Mouse (Mus musculus) T-helper 2 cell (primary cell): ENCODE results near the gene Gpr156.
"Not testable (repeated sequence)": the region's sequence is repeated elsewhere in the genome, so short reads cannot be mapped to it uniquely, and the experiment has no call there.

Experiments used
- in situ Hi-C: fragments of 300-600 bp; cut with MboI, MseI; formaldehyde crosslinking; loops from one replicate; pipeline ENCODE4 v1.15.1; 2025; ENCODE audit warnings: high pct_unique_total_duplicates

Gene Gpr156

DNA sequence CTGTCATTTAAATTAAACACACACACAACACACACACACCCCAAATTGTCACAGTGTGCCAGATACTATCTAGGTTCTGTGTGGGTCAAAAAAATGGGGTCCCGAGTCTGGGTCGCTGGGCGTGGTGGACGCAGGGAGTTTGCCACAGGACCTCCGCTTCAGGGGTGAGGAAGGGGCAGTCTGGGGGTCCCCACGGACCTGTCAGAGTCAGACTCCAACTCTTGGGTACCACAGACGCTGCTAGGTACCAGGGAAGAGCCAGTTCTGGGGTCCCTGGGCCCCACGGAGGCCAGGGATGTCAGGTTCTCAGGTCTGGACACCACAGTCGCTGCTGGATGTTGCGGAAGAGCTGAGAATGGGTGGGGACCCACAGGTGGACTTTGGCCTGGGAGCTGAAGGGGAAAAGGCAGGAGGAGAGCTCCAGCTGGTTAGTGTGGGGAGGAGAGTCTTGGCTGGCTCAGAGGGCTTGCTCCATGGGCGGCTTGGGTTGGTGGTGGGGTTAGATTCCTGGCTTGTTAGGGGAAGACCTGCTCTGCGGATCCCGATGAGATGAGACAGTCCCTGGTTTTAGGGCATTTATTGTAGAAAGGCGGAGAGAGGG lies 39.9 kb downstream of the Gpr156 start:
- in situ Hi-C loops, result no loop called here

DNA sequence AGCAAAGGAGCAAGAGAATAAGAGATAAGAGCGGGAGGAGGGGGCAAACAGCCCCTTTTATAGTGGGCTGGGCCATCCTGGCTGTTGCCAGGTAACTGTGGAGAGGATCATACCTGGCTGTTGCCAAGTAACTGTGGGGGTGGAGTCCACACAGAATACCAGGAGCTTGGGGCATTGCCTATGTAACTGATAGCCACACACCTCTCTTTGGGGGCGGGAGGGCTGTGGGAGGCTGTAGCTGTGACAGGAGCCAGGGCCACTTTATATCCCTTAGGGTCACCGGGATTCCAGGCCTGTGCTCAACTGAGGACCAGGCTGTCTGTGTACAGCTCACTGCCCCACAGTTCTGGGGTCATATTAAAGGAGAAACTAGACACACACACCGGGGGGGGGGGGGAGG lies 40.5 kb downstream of the Gpr156 start:
- in situ Hi-C loops, result no loop called here

DNA sequence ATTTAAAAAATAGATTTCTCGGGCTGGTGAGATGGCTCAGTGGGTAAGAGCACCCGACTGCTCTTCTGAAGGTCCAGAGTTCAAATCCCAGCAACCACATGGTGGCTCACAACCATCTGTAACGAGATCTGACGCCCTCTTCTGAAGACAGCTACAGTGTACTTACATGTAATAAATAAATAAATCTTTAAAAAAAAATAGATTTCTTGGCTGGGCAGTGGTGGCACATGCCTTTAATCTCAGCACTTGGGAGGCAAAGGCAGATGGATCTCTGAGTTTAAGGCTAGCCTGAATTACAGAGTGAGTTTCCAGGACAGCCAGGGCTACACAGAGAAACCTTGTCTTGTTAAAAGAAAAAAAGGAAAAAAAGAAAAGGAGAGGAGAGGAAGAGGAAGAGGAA lies 46.4 kb downstream of the Gpr156 start:
- in situ Hi-C loops, result not testable (repeated sequence)

DNA sequence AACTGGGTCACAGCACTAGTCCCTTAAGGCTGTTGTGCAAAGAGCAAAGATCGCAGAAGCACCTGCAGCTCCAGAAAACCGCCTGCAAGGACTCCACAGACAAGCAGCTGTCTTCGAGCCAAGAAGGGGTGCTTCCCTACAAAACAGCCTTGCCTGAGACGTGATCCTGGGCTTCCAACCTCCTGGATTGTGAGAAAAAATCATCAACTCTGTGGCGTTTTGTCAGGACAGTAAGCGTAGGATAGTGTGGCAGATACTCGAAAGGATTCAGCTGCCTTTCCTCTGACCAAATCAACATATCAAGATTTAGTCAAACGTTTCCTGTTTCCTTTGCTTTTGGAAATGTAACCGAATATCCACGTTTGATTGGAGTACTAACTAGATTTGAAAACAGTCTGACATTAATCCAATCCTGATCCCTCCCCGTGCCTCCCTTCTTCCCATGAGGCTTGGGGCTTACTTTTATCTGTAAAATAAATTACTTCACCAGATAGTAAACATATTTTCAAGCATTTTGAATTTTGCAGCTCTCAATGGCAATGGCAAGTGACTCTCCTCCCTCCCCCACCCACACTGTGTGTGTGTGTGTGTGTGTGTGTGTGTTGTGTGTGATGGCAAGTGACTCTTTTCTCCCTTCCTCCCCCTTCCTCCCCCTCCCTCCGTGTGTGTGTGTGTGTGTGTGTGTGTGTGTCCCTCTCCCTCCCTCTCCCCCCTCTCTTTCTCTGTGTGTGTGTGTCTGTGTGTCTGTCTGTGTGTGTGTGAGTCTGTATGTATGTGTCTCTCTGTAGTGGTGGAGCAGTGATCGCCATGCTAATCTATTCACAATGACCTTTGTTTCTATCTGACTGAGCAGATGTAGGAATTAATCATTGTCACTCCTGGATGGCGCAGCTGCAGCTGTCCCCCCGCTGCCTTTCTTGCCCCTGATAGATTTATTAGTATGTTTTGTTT lies 47.3 kb downstream of the Gpr156 start:
- in situ Hi-C loops, result no loop called here

DNA sequence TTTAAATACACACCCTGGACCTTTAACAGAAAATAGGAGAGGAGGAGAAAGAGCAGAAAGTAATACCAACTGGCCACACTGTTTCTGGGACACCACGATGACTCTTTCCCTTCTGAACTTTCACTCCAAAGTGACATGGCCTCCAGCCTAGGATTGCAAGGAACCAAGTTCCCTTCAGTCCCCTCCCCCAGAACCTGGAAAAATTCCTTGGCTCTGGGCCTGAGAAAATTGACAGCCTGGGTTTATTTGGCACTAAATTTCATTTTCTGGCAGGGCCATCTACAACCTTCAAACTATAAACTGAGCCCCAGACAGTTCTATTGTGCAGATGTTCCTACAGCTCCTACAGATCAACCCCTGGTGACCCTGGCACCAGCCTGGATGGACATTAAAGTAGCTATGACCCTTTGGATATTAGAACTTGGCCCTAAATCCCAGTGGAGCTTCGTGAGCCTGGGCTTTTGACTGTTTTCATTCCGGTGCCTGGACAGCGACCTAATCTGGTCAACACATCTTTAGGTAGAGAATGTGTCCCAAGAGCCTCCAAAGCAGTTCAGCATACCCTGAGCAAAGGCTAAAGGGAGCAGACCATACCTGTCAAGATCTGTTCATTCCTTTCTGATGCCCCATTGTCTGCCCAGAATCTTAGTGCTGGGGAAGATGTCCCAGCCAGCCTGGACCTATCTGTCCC lies 48.2 kb downstream of the Gpr156 start:
- in situ Hi-C loops, result no loop called here

DNA sequence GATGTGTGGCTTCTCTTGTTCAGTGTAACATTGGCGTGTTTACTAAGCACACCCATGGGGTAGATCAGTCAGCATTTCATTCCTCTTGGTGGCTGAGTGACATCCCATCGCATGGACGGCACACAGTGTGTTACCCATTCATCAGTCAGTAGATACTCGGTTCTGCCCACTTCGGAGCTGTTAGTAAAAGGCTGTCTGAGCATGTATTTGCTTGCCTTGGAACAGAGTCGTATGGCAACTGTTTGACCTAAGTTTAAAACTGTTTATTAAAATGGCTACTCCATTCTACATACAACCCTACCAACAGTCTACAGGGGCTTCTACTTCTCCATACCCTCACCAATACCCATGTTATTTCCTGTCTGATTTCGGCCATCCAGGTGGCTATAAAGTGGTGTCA lies 50.6 kb downstream of the Gpr156 start:
- in situ Hi-C loops, result no loop called here

DNA sequence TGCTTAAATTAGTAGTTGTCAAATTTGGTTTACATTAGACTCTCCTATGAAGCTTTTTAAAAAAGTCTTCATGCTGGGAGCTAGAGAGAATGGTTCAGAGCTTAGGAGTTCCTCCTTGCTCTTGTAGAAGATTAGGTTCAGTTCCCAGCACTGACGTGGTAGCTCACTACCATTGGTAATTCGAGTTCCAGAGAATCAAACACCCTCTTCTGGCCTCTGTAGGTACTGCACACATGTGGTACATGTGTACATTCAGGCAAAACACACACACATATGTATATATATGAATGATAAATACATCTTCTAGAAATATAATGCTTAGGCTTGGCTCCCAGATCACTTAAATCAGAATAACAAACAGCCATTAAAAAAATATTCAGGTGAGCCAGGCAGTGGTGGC lies 51.1 kb downstream of the Gpr156 start:
- in situ Hi-C loops, result no loop called here

DNA sequence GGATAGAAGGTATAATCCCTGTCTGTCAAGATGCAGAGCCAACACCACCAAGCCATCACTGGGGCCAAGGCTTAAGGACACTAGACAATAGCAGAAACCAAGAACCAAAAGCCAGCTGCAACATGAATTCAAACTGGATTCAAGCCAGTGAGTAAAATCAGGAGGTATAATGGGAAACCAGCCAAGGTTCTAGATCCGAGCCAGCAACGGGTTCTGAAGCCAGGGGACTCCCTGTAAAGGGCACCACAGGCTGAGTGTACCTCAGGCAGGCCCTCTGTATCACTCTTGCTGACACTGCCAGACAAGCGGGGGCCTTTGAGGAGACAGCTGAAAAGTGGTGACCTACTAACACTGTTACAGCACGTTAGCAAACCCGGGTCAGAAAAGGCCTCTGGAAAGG lies 55.2 kb downstream of the Gpr156 start:
- in situ Hi-C loops, result no loop called here

DNA sequence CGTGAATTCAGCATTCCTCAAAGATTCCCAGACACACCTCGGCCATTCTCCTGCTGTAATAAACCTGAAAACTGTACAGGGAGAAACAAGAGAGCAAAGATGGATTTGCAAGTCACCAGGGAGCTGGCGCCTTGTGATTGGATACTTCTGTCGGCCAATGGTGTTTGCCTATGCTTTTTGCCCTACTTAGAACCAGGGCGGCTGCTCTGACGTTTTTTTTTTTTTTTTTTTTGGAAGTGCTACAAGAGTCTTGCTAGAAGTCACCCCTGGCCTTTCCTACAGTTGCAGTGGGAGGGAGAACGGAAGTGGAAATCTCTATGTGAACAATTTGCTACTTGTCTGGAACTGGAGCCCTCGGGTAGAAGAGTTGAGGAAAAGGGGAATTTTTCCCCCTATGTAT lies 56.1 kb downstream of the Gpr156 start:
- in situ Hi-C loops, result no loop called here

DNA sequence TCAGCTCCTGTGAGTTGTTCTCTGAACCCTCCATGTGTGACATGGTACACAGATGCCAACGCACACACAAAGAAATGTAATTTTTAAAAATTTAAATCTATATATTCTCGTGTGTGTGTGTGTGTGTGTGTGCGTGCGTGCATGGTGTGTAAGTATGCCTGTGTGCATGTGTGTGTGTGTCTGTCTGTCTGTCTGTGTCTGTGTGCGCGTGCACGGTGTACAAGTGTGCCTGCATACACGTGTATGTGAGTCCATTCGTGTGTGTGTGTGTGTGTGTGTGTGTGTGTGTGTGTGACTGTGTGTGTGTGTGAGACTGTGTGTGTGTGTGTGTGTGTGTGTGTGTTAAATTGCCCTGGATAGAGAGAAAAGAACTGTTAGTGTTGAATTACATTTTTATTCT lies 56.9 kb downstream of the Gpr156 start:
- in situ Hi-C loops, result not testable (repeated sequence)

DNA sequence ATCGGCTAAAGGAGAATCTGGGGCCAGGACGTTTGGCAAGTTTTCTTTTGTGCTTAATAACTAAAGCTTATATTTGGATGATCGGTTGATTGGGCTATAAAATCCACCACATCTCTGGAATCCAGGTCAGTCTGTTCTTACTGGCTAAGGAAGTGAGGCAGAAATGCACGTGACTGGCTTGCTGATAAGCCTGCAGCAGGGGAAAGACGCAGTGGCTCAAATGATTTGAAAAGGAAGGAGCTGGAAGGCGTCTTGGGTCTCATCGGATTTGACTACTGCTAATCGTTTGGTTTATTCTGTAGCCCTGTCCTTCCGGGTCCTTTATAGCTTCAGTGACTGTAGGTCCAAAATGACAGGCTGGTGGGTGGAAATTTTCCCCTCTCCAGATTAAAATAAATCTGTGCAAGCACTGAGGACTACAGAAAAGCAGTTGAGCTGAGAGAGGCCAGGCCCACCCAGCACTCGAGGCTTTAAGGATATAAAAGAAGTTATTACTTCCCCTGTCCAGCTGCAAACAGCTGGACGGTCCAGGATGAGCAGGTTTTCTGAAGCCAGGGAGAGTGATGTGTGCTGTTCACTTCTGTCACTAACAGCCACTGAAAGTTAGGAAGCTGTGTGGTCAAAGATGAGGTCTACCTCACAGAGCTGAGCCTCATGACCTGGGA lies 57.7 kb downstream of the Gpr156 start:
- in situ Hi-C loops, result no loop called here

DNA sequence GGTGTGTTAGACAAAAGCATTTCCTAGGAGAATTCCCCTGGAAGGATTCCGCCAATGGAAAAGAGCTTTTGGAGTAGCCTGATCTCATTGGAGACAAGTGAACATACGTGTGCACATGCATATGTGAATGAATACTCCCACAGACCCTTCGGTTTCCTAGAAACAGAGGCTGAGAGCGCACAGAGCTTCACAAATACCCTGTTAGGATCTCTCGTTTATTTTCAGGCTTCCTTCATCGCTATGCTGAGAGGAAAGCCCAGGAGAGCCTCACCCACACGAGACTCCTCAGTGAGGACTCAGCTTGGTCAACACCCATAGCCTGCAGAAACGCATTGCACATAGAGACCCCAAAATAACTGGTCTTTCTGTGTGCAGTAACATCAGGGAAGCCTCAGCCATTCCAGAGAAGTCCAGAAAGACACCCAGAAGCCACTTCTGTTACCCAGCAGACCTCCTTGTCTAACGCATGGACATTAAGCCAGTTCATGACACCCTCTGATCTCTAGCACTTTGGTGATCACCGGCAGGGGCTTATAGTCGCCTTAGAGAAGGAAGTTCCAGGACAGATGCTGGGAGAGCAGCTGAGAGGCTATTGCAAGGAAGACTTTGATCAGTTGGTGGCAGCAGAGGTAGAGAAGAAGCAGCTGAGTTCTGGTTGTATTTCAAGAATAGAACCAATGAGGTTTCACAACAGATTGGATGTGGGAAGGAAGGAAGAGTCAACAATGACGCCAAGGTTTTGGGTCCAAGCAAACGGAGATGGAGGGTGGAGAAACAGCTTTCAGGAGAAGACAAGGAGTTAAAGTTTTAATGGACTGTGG lies 58.4 kb downstream of the Gpr156 start:
- in situ Hi-C loops, result no loop called here

DNA sequence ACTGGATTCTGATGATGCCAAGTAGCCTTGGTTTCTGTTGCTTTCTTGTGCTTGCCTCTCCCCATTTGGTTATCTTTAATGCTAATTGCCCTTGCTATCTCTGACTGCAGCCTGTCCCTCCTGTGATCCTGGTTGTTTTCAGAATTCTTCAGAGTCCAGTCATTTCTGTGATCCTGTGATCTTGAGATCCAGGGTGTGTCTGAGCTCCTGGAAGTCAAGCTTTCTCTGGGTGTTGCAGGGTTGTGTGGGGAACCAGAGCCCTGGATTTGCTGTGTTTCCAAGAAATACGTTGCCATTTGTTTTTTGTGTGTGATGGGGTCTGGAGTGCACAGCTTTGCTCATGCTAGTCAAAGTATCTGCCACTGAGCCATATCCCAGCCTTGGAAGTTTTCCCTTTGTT lies 65.6 kb downstream of the Gpr156 start:
- in situ Hi-C loops, result no loop called here

DNA sequence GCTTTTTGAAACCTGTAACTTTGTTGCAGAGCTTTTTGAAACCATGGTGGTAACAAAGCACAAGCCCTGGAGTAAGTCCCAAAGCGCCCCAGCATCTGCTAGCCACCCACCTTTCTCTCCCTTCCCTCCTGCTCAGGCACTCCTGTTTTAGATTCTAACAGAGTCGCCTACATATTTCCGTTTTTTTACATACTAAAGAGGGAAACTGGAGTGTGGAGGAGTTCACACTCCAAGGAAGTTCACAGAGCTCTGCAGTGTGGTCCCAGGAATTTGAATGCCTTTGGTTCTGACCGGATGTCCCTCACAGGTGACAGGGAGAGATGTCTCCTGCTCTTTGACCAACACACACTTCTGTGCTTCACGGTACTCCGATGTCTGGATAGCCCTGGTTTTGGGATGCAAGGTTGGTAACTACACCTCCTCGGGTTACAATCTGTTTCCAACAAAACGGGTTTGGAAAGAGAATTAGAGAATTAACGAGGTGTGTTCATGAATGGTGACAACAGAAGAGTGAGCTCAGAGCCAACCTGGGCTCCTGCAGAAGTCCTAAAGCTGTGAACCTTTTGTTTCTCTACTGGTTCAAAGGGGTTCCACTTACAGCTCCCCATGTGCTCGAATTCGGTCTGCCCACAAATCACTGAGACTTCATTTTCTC lies 72.0 kb downstream of the Gpr156 start:
- in situ Hi-C loops, result no loop called here

DNA sequence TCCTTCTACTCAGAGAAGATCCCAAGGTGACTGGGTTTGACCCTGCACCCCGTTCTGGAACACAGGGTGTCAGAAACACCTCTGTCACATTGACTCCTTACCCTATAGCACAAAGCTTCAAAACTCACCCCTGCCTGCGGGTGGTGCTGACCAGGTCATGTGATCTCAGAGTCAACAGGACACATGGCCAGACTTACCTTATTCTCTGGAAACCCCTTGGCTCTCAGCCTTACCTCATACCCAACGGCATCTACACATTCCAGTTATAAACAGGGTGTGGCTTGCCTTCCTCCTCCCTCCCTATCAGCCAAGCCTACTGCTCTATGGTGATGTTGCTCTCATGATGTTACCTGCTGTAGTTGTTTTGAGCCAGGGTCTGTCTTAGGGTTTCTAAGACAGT lies 73.5 kb downstream of the Gpr156 start:
- in situ Hi-C loops, result no loop called here

DNA sequence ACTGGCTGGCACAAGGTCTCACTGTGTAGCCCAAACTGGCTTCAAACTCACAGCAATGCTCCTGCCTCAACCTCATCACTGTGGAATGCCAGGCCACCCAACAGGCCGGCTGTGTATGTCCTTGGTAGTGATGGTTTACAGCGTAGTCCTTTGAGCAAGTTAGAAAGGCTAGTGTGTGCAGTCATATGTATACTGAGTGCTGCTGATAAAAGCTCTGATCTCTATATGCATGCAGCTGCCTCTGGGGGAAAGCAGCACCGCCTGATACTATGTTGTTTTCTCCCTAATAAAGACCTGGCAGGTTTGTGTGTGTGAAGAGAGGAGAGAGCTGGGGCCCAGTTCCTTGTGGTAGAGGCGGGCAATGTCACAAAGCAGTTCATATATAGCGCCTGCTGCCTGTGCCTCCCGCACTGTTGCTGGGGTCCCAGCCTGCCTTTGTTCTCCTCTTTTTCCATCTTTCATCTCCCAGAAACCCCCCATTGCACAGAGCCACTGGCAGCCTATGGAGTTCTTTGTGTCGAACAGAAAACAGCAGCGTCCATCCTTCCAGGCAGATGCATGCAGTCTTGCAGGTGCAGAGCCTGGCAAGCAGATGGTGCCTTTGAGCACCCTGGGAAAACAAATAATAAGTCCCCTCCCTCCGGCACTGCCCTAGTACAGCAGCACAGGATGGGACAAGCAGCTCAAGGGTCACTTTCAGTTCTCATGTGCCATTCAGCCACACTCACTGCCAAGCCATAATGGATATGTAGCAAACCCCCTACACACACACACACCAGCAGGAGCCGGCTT lies 74.5 kb downstream of the Gpr156 start:
- in situ Hi-C loops, result no loop called here

DNA sequence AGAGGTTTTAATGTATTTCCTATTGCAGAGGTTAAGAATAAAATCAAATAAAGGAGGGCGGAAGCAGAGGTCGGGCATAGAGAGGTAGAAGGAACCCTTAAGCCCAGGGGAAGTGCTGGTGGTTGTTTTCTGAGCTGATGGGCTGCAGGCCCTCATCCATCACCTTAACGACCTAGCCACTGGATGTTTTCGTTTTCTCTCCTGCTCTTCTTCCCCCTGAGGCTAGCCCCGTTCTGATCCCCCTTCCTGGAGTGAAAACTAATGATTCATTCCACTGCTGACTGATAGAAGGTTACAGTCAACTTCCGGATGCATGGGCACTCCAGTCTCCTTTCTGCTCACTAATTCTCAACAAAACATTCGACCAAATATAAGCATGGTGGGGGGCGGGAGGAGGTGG lies 76.5 kb downstream of the Gpr156 start:
- in situ Hi-C loops, result no loop called here

DNA sequence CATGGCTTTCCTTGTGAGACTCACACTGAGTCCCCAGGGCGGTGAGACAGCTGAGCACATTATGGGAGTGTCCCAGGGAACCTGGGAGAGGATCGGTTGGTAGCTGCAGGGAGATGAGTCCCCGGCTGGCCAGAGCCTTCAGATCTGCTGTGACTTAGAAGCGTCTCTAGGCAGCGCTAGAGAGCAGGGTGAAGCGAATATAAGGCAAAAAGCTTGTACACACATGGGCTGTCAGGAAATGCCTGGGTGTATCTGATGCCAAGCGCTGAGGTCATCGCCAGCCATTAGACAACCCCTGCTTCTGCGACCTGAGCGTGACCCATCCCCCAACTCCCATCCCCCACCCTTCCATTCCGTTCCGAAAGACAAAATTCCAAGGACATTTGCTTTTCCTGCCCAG lies 78.4 kb downstream of the Gpr156 start:
- in situ Hi-C loops, result loop anchor here (5.0 kb wide), 1 partner anchor 203 kb away; no protein-coding TSS in a partner anchor

DNA sequence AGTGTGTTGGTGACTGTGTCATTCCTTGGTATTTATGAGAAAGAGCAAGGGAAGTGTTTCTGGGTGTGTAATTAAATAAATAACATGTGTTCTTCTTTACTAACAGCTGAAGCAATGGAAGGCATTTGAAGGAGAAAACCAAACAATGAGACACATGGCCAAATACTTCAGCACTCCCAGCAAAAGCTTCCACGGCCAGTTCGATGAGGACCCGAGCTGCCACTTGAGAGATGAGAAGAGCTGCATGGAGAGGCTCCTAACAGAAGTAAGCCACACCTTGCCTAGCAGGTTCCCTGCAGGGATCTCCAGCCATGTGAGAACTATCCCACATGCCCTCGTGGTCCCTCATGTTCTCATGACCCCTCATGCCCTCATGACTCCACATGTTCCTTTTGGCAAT lies 81.5 kb downstream of the Gpr156 start:
- in situ Hi-C loops, result loop anchor here (5.0 kb wide), 1 partner anchor 200 kb away; no protein-coding TSS in a partner anchor

DNA sequence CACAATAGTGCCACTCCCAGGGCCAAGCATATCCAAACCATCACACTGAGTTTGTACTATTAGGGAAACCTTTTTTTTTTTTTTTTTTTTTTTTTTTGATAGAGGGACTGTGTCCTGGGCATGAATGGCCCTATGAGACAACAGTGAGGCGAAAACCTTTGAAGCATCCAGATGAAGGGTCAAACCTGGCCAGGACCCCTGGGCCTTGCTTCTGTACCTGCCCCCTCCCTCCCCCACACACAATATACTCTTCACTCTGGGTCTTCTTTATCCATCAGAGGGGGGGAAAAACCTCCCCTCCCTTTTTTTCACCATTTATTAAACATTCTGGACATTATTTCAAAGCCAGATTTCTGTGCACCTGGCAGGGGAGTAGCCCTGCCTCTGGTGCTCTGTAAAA lies 83.5 kb downstream of the Gpr156 start:
- in situ Hi-C loops, result loop anchor here (5.0 kb wide), 1 partner anchor 198 kb away; no protein-coding TSS in a partner anchor
